Mouse (Mus musculus) hindbrain, embryonic 11.5 days (tissue): ENCODE results near the gene Ica1. TPM values are rescaled to one million over a fixed set of nuclear protein-coding genes. Genes with fewer than 3 reads are reported as not detected.

Experiments used
- ATAC-seq: fragments of 200-750 bp; cut with Nextera tagmentation; 2 replicates; pipeline ENCODE4 v1.8.0; 2017; ENCODE audit warnings: mild to moderate bottlenecking, moderate TSS enrichment, moderate library complexity; ENCODE audit not compliant: low FRiP score
- DNase-seq: peaks from one replicate; pipeline ENCODE4 v3.0.0-alpha.2; 2015; ENCODE audit warnings: low spot score
- H3K27ac ChIP-seq: fragments of 300-500 bp; sonication (generic); 2 replicates; pipeline ENCODE4 v1.5.1; 2014; ENCODE audit warnings: mild to moderate bottlenecking, low read depth, low read length
- H3K27me3 ChIP-seq: fragments of 300-500 bp; sonication (generic); 2 replicates; pipeline ENCODE4 v1.6.1; 2014; ENCODE audit warnings: mild to moderate bottlenecking, low read length, moderate library complexity, mixed read lengths; ENCODE audit not compliant: control insufficient read depth, insufficient read depth
- H3K36me3 ChIP-seq: fragments of 300-500 bp; sonication (generic); 2 replicates; pipeline ENCODE4 v1.6.1; 2014; ENCODE audit warnings: mild to moderate bottlenecking, low read length, moderate library complexity, mixed read lengths; ENCODE audit not compliant: control insufficient read depth, insufficient read depth
- H3K4me1 ChIP-seq: fragments of 300-500 bp; sonication (generic); replicated peaks from 2 replicates; pipeline ENCODE4 v1.6.1; 2014; ENCODE audit warnings: low read length, mixed read lengths; ENCODE audit not compliant: control insufficient read depth, insufficient read depth
- H3K4me2 ChIP-seq: fragments of 300-500 bp; sonication (generic); replicated peaks from 2 replicates; pipeline ENCODE4 v1.6.1; 2014; ENCODE audit warnings: mild to moderate bottlenecking, low read depth, low read length
- H3K4me3 ChIP-seq: fragments of 300-500 bp; sonication (generic); 2 replicates; pipeline ENCODE4 v1.5.1; 2014; ENCODE audit warnings: low read depth, low read length
- H3K9ac ChIP-seq: fragments of 300-500 bp; sonication (generic); 2 replicates; pipeline ENCODE4 v1.6.1; 2014; ENCODE audit warnings: low read depth, low read length
- H3K9me3 ChIP-seq: fragments of 300-500 bp; sonication (generic); 2 replicates; pipeline ENCODE4 v1.6.1; 2016; ENCODE audit warnings: low read length; ENCODE audit not compliant: control insufficient read depth
- WGBS: fragments of 180-500 bp; shearing (Covaris S2); extraction: QIAGEN DNeasy Blood & Tissue Kit; methylation state at CpG from one replicate; pipeline ENCODE4 v1.1.7; 2014; 5-methylcytosine and 5-hydroxymethylcytosine counted together
- polyA plus RNA-seq: library from polyadenylated mRNA; unstranded; fragments of >200 nt; fragmentation: Nextera tagmentation; extraction: Ambion mirVana; gene quantifications from 2 replicates; pipeline ENCODE4 v1.2.1, GENCODE M21; 2014

The Ica1 gene
- 18.9 and 23.3 TPM in 2 replicates for polyA plus RNA-seq

- DNase-seq: no peak
- Histone ChIP-seq H3K4me1 (no peaks in the 10 kb centered on the region), H3K27ac (no peak within 1 kb of the TSS), H3K9ac (peak within 1 kb of the TSS; percentile 75), H3K4me2 (peak within 1 kb of the TSS; percentile 82), H3K9me3 (no peaks in the 10 kb centered on the region), H3K36me3 (no peaks in the 10 kb centered on the region), H3K4me3 (peak within 1 kb of the TSS; percentile 56), H3K27me3 (no peaks in the 10 kb centered on the region)
- 4% methylated on average over 13 of the region's 16 CpGs for WGBS
- ATAC-seq: no peak; the same call in 1 of the 2 replicates
Observed at GRCm38 (mm10) chr6:8778296-8778649, at the start of gene Ica1. Gene Ica1, minus strand, starts transcription at chr6:8778488.

GRCm38 (mm10) chr6:8819866-8820265 lies 41.6 kb upstream of the Ica1 start:
- Histone ChIP-seq H3K27me3 (no peaks in the 10 kb centered on the region), H3K4me3 (no peak overlapping the region), H3K9ac (no peak overlapping the region), H3K36me3 (no peaks in the 10 kb centered on the region), H3K4me1 (no peaks in the 10 kb centered on the region), H3K9me3 (no peaks in the 10 kb centered on the region), H3K4me2 (no peak overlapping the region), H3K27ac (no peak overlapping the region)
- 94% methylated on average over 2 of the region's 2 CpGs for WGBS
- ATAC-seq (no peak), DNase-seq (no peak)

GRCm38 (mm10) chr6:8814332-8815002 lies 36.2 kb upstream of the Ica1 start:
- no peaks in the 10 kb centered on the region for H3K36me3 ChIP-seq
- H3K4me2 ChIP-seq: no peak overlapping the region
- DNase-seq (no peak), ATAC-seq (no peak)
- H3K9me3 ChIP-seq: no peaks in the 10 kb centered on the region
- no peaks in the 10 kb centered on the region for H3K27me3 ChIP-seq
- no peak overlapping the region for H3K27ac ChIP-seq
- 84% methylated on average over 6 of the region's 6 CpGs for WGBS
- no peak overlapping the region for H3K4me3 ChIP-seq
- H3K9ac ChIP-seq: no peak overlapping the region
- H3K4me1 ChIP-seq: no peaks in the 10 kb centered on the region

GRCm38 (mm10) chr6:8802561-8803150 lies 24.4 kb upstream of the Ica1 start:
- Histone ChIP-seq H3K4me3 (no peak overlapping the region), H3K36me3 (no peaks in the 10 kb centered on the region), H3K27me3 (no peaks in the 10 kb centered on the region), H3K9ac (no peak overlapping the region), H3K4me2 (no peak overlapping the region), H3K4me1 (no peaks in the 10 kb centered on the region), H3K9me3 (no peaks in the 10 kb centered on the region), H3K27ac (no peak overlapping the region)
- DNase-seq: no peak
- 81% methylated on average over 3 of the region's 3 CpGs for WGBS
- ATAC-seq: no peak

- Histone ChIP-seq H3K9ac (no peak overlapping the region), H3K27ac (no peak overlapping the region), H3K4me2 (no peak overlapping the region), H3K4me3 (no peak overlapping the region), H3K36me3 (no peaks in the 10 kb centered on the region), H3K9me3 (no peaks in the 10 kb centered on the region), H3K27me3 (no peaks in the 10 kb centered on the region), H3K4me1 (no peaks in the 10 kb centered on the region)
- no peak for DNase-seq
- WGBS: 90% methylated on average over 5 of the region's 5 CpGs
- no peak for ATAC-seq
Observed at GRCm38 (mm10) chr6:8792385-8792784, 14.1 kb upstream of the Ica1 start.

GRCm38 (mm10) chr6:8791781-8792180 lies 13.5 kb upstream of the Ica1 start:
- Histone ChIP-seq H3K9ac (no peak overlapping the region), H3K4me3 (no peak overlapping the region), H3K27ac (no peak overlapping the region), H3K4me1 (no peaks in the 10 kb centered on the region), H3K4me2 (no peak overlapping the region), H3K36me3 (no peaks in the 10 kb centered on the region), H3K9me3 (no peaks in the 10 kb centered on the region), H3K27me3 (no peaks in the 10 kb centered on the region)
- DNase-seq (no peak), ATAC-seq (no peak)
- 81% methylated on average over 3 of the region's 3 CpGs for WGBS

- ATAC-seq: no peak
- no peaks in the 10 kb centered on the region for H3K4me1 ChIP-seq
- no peak overlapping the region for H3K4me2 ChIP-seq
- no peaks in the 10 kb centered on the region for H3K36me3 ChIP-seq
- H3K9ac ChIP-seq: no peak overlapping the region
- no peak for DNase-seq
- no peak overlapping the region for H3K27ac ChIP-seq
- H3K4me3 ChIP-seq: no peak overlapping the region
- no peaks in the 10 kb centered on the region for H3K9me3 ChIP-seq
- no peaks in the 10 kb centered on the region for H3K27me3 ChIP-seq
Observed at GRCm38 (mm10) chr6:8780618-8781017, 2.3 kb upstream of the Ica1 start.

- Histone ChIP-seq H3K36me3 (no peaks in the 10 kb centered on the region), H3K27me3 (no peaks in the 10 kb centered on the region), H3K4me3 (peak overlapping the region; percentile 56), H3K4me2 (peak overlapping the region; percentile 82), H3K9ac (peak overlapping the region; percentile 75), H3K27ac (no peak overlapping the region), H3K9me3 (no peaks in the 10 kb centered on the region), H3K4me1 (no peaks in the 10 kb centered on the region)
- DNase-seq (peak; percentile 80), ATAC-seq (peak; percentile 94)
- under 1% methylated on average over 68 of the region's 69 CpGs for WGBS
Observed at GRCm38 (mm10) chr6:8777411-8778295, 635 bp downstream of the Ica1 start.
